Mouse (Mus musculus): ENCODE results near the gene Olfr452. TPM values are rescaled to one million over a fixed set of nuclear protein-coding genes. Genes with fewer than 3 reads are reported as not detected.

The Olfr452 gene
- polyA plus RNA-seq, 2 experiments: not detected

DNA sequence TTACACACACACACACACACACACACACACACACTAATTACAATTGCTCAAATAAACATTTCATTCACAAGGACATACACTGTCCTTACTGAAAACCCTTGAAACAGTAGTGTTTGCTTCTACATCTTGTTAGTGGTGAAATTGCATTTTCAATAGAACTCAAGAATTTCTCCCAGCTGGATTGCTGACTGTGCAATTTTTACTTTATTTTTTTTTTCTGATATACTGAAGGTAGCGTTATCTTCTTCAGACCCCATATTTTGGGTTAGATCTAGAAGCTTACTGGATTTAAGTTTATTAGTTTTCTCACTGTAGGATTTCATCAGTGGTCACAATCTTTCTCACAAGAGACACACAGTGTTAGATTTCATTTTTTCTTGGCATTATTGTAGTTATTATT, 7.8 kb upstream of the Olfr452 start:
- no peaks in the 10 kb centered on the region for H3K4me1 ChIP-seq (replicated peaks; ENCODE audit: control insufficient read depth in 2 of 2, insufficient read depth in 2 of 2, low read length in 1 of 2)
- H3K4me3 ChIP-seq (ENCODE audit: insufficient read depth in 1 of 2, low read depth in 2 of 2, low read length in 2 of 2): no peak overlapping the region
- ATAC-seq (ENCODE audit: insufficient read depth): no peak
- no peak overlapping the region for H3K4me2 ChIP-seq (ENCODE audit: low read depth)
- no peaks in the 10 kb centered on the region for H3K27me3 ChIP-seq (ENCODE audit: control insufficient read depth, insufficient read depth, low read length)
- H3K9ac ChIP-seq (replicated peaks): no peak overlapping the region
- no peaks in the 10 kb centered on the region for H3K36me3 ChIP-seq (replicated peaks; ENCODE audit: control insufficient read depth, insufficient read depth, low read depth)
- no peak for DNase-seq (ENCODE audit: low read depth in 3 of 3, low spot score in 3 of 3)
- H3K9me3 ChIP-seq (ENCODE audit: control insufficient read depth, low read length): no peaks in the 10 kb centered on the region
- 56% methylated on average over 1 of the region's 1 CpGs for WGBS (ENCODE audit: insufficient replicate concordance)
- H3K27ac ChIP-seq: no peak overlapping the region
- TF ChIP-seq CTCF (IDR thresholded peaks at IDR 0.05; ENCODE audit: low read depth) (no peak), EP300 (IDR thresholded peaks at IDR 0.05; ENCODE audit: low read depth) (no peak)

GRCm38 (mm10) chr6:42790247-42790948, 5.5 kb downstream of the Olfr452 start:
- Histone ChIP-seq H3K27ac (no peak overlapping the region), H3K4me2 (ENCODE audit: low read depth) (no peak overlapping the region), H3K9ac (replicated peaks) (no peak overlapping the region), H3K4me3 (ENCODE audit: insufficient read depth in 1 of 2, low read depth in 2 of 2, low read length in 2 of 2) (no peak overlapping the region), H3K4me1 (replicated peaks; ENCODE audit: control insufficient read depth in 2 of 2, insufficient read depth in 2 of 2, low read length in 1 of 2) (no peaks in the 10 kb centered on the region), H3K36me3 (replicated peaks; ENCODE audit: control insufficient read depth, insufficient read depth, low read depth) (no peaks in the 10 kb centered on the region), H3K27me3 (ENCODE audit: control insufficient read depth, insufficient read depth, low read length) (no peaks in the 10 kb centered on the region), H3K9me3 (ENCODE audit: control insufficient read depth, low read length) (no peaks in the 10 kb centered on the region)
- ATAC-seq (ENCODE audit: insufficient read depth) (no peak), DNase-seq (ENCODE audit: low read depth in 3 of 3, low spot score in 3 of 3) (no peak)
- TF ChIP-seq CTCF (IDR thresholded peaks at IDR 0.05; ENCODE audit: low read depth): no peak
- TF ChIP-seq EP300 (IDR thresholded peaks at IDR 0.05; ENCODE audit: low read depth): no peak
- WGBS (ENCODE audit: insufficient replicate concordance): 31% methylated on average over 4 of the region's 4 CpGs

DNA sequence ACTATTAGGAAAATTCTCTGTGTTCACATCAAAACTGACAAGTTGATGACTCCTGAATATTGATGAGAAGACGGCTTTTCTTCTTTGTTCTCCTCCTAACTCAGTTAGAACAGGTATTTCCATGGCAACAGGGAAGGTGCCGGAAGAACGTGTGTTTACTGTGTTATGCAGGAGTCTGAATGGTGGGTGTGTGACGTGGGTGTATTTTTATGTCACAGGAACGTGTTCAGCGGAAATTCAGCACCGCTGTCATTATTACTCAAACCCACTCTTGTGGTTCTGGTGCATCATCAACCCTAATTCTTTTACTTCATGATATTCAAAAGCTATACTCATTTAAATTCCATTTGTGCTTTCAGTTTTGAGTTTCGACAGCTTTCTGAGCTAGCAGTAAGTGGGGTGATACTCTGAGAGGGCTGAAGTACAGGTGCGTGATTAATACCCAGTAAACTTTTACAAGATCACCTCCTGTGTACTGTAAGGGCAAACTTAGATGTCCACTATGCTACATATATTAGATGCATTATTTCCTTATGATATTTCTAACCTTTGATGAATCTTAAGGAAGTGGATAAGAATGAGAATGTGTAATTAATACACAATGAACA, 6.2 kb downstream of the Olfr452 start:
- Histone ChIP-seq H3K4me1 (replicated peaks; ENCODE audit: control insufficient read depth in 2 of 2, insufficient read depth in 2 of 2, low read length in 1 of 2) (no peaks in the 10 kb centered on the region), H3K9ac (replicated peaks) (no peak overlapping the region), H3K4me2 (ENCODE audit: low read depth) (no peak overlapping the region), H3K4me3 (ENCODE audit: insufficient read depth in 1 of 2, low read depth in 2 of 2, low read length in 2 of 2) (no peak overlapping the region), H3K36me3 (replicated peaks; ENCODE audit: control insufficient read depth, insufficient read depth, low read depth) (no peaks in the 10 kb centered on the region), H3K27ac (no peak overlapping the region), H3K9me3 (ENCODE audit: control insufficient read depth, low read length) (no peaks in the 10 kb centered on the region), H3K27me3 (ENCODE audit: control insufficient read depth, insufficient read depth, low read length) (no peaks in the 10 kb centered on the region)
- no peak for ATAC-seq (ENCODE audit: insufficient read depth)
- TF ChIP-seq CTCF (IDR thresholded peaks at IDR 0.05; ENCODE audit: low read depth): no peak
- 61% methylated on average over 9 of the region's 9 CpGs for WGBS (ENCODE audit: insufficient replicate concordance)
- no peak for DNase-seq (ENCODE audit: low read depth in 3 of 3, low spot score in 3 of 3)

- Histone ChIP-seq H3K4me2 (ENCODE audit: low read depth) (no peak overlapping the region), H3K9me3 (ENCODE audit: control insufficient read depth, low read length) (no peaks in the 10 kb centered on the region), H3K27ac (no peak overlapping the region), H3K27me3 (ENCODE audit: control insufficient read depth, insufficient read depth, low read length) (no peaks in the 10 kb centered on the region), H3K36me3 (replicated peaks; ENCODE audit: control insufficient read depth, insufficient read depth, low read depth) (no peaks in the 10 kb centered on the region), H3K4me1 (replicated peaks; ENCODE audit: control insufficient read depth in 2 of 2, insufficient read depth in 2 of 2, low read length in 1 of 2) (no peaks in the 10 kb centered on the region), H3K9ac (replicated peaks) (no peak overlapping the region), H3K4me3 (ENCODE audit: insufficient read depth in 1 of 2, low read depth in 2 of 2, low read length in 2 of 2) (no peak overlapping the region)
- TF ChIP-seq CTCF (IDR thresholded peaks at IDR 0.05; ENCODE audit: low read depth) (no peak), EP300 (IDR thresholded peaks at IDR 0.05; ENCODE audit: low read depth) (no peak)
- no peak for DNase-seq (ENCODE audit: low read depth in 3 of 3, low spot score in 3 of 3)
- ATAC-seq (ENCODE audit: insufficient read depth): no peak
- 64% methylated on average over 3 of the region's 3 CpGs for WGBS (ENCODE audit: insufficient replicate concordance)
Observed at GRCm38 (mm10) chr6:42794982-42795381, 10.1 kb downstream of the Olfr452 start.

- no peaks in the 10 kb centered on the region for H3K4me1 ChIP-seq (replicated peaks; ENCODE audit: control insufficient read depth in 2 of 2, insufficient read depth in 2 of 2, low read length in 1 of 2)
- H3K27me3 ChIP-seq (ENCODE audit: control insufficient read depth, insufficient read depth, low read length): no peaks in the 10 kb centered on the region
- H3K9me3 ChIP-seq (ENCODE audit: control insufficient read depth, low read length): no peaks in the 10 kb centered on the region
- H3K27ac ChIP-seq: no peak within 1 kb of the TSS
- no peaks in the 10 kb centered on the region for H3K36me3 ChIP-seq (replicated peaks; ENCODE audit: control insufficient read depth, insufficient read depth, low read depth)
- no peak within 1 kb of the TSS for H3K4me2 ChIP-seq (ENCODE audit: low read depth)
- TF ChIP-seq EP300 (IDR thresholded peaks at IDR 0.05; ENCODE audit: low read depth): no peak
- no peak for TF ChIP-seq CTCF (IDR thresholded peaks at IDR 0.05; ENCODE audit: low read depth)
- H3K4me3 ChIP-seq (ENCODE audit: insufficient read depth in 1 of 2, low read depth in 2 of 2, low read length in 2 of 2): no peak within 1 kb of the TSS
- no peak within 1 kb of the TSS for H3K9ac ChIP-seq (replicated peaks)
- ATAC-seq (ENCODE audit: insufficient read depth) (no peak), DNase-seq (ENCODE audit: low read depth in 3 of 3, low spot score in 3 of 3) (no peak)
- 39% methylated on average over 1 of the region's 1 CpGs for WGBS (ENCODE audit: insufficient replicate concordance)
Observed at GRCm38 (mm10) chr6:42811639-42812038, 26.7 kb downstream of the Olfr452 start, which contains the start of gene Olfr450. Gene Olfr450, plus strand, starts transcription at chr6:42811939.
